Mouse (Mus musculus): ENCODE data around the gene 1700024P04Rik. TPM values are rescaled to one million over a fixed set of nuclear protein-coding genes. Genes with fewer than 3 reads are reported as not detected.

1700024P04Rik gene
- polyA plus RNA-seq (2014; fragmentation: Illumina TruSeq; extraction: RNeasy Lipid Tissue Mini Kit (QIAGEN cat#74804)) = not detected

GRCm38 (mm10) chr13:98984465-98984864 is at the start of gene 1700024P04Rik:
Gene 1700024P04Rik, minus strand, starts transcription at chr13:98984565.

Other genes with a start within 250 kb of the 1700024P04Rik start
- gene Fcho2, start 169.1 kb downstream of the 1700024P04Rik start, polyA plus RNA-seq (2014; fragmentation: Illumina TruSeq; extraction: RNeasy Lipid Tissue Mini Kit (QIAGEN cat#74804)) = 278 TPM
- gene Tnpo1, start 58.2 kb downstream of the 1700024P04Rik start, polyA plus RNA-seq (2014; fragmentation: Illumina TruSeq; extraction: RNeasy Lipid Tissue Mini Kit (QIAGEN cat#74804)) = 216 TPM
- 4.5 TPM for gene Zfp366, start 200.3 kb upstream of the 1700024P04Rik start, polyA plus RNA-seq (2014; fragmentation: Illumina TruSeq; extraction: RNeasy Lipid Tissue Mini Kit (QIAGEN cat#74804))